Mouse (Mus musculus) ES-Bruce4 (cell line): ENCODE measurements around the gene Zfp710. TPM values are rescaled to one million over a fixed set of nuclear protein-coding genes. Genes with fewer than 3 reads are reported as not detected.

Source experiments
- H3K27ac ChIP-seq: 2 replicates; pipeline ENCODE4 v1.5.1; 2012; ENCODE audit warnings: low read length, inconsistent platforms; ENCODE audit not compliant: insufficient read depth
- H3K27me3 ChIP-seq: 2 replicates; pipeline ENCODE4 v1.6.1; 2012; ENCODE audit warnings: mild to moderate bottlenecking, low read length, inconsistent platforms; ENCODE audit not compliant: control insufficient read depth, poor library complexity, insufficient read depth, severe bottlenecking
- H3K36me3 ChIP-seq: 2 replicates; pipeline ENCODE4 v1.6.1; 2012; ENCODE audit warnings: inconsistent platforms, mild to moderate bottlenecking, low read length, moderate library complexity; ENCODE audit not compliant: control insufficient read depth, poor library complexity, insufficient read depth, severe bottlenecking
- H3K4me1 ChIP-seq: one replicate; pipeline ENCODE4 v1.8.1; 2011; ENCODE audit warnings: low read length; ENCODE audit not compliant: control insufficient read depth, insufficient read depth
- H3K4me3 ChIP-seq: 2 replicates; pipeline ENCODE4 v1.5.1; 2011; ENCODE audit warnings: low read depth, mild to moderate bottlenecking, low read length
- H3K9ac ChIP-seq: 2 replicates; pipeline ENCODE4 v1.6.1; 2012; ENCODE audit warnings: low read depth, mild to moderate bottlenecking, inconsistent platforms; ENCODE audit not compliant: poor library complexity, severe bottlenecking
- H3K9me3 ChIP-seq: replicated peaks from 2 replicates; pipeline ENCODE4 v1.6.1; 2012; ENCODE audit warnings: mild to moderate bottlenecking, low read length, inconsistent platforms; ENCODE audit not compliant: control insufficient read depth, poor library complexity, insufficient read depth, severe bottlenecking
- CTCF ChIP-seq: IDR thresholded peaks from one replicate; pipeline ENCODE4 v1.8.1; 2011; ENCODE audit warnings: low read depth, low read length
- EP300 ChIP-seq: IDR thresholded peaks from 2 replicates; pipeline ENCODE4 v1.6.1; 2011; ENCODE audit warnings: low read depth, low read length; ENCODE audit not compliant: insufficient read depth
- POLR2A ChIP-seq: IDR thresholded peaks from one replicate; pipeline ENCODE4 v1.8.1; 2011; ENCODE audit warnings: low read length; ENCODE audit not compliant: insufficient read depth
- polyA plus RNA-seq: library from polyadenylated mRNA; stranded (reverse); fragments of >200 nt; gene quantifications from 2 replicates; pipeline ENCODE4 v1.2.4, GENCODE M21; 2011; ENCODE audit warnings: low read depth; ENCODE audit not compliant: missing spikeins, insufficient read depth, insufficient read length

The Zfp710 gene
- polyA plus RNA-seq, 1 experiment, result 86.7 TPM

DNA sequence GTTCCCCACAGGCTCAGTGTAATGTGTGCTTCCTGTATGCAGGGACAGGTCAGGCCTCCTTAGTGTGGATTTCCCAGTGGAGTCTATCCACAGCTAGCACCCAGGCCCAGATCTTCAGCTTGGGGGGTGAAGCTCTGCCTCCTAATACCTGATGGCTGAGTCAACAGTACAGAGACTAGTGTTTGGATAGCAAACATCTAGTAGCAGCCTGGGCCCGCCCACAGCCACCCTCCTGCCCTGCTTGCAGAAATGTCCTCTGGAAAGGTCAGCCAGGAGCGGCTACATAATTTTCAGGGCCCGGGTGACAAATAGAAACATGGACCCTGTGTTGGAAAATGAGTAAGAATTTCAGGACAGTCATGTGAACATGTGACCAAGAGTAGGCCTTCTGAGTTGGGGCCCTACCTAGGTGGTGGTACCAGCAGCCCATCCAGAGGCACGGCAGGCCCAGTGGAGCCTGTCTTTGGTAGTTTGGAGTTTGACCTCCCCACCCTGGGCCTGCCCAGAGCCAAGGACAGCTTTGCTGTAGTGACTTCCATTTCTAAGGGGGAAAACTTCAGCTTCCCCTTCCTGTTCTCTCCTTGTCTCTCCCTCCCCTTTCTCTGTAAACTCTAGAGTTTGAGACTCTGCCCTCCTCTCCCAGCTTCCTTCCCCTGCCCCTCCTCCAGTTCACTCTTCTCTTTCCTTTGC lies 32.5 kb downstream of the Zfp710 start:
- no peaks in the 10 kb centered on the region; the same call in 1 of the 2 replicates for H3K36me3 ChIP-seq
- no peaks in the 10 kb centered on the region for H3K27me3 ChIP-seq
- TF ChIP-seq EP300 (no peak), POLR2A (no peak), CTCF (no peak)
- no peak overlapping the region for H3K27ac ChIP-seq
- no peaks in the 10 kb centered on the region for H3K9me3 ChIP-seq
- H3K9ac ChIP-seq, result no peak overlapping the region
- peaks cover 9% of the 10 kb centered on the region for H3K4me1 ChIP-seq
- no peak overlapping the region for H3K4me3 ChIP-seq

DNA sequence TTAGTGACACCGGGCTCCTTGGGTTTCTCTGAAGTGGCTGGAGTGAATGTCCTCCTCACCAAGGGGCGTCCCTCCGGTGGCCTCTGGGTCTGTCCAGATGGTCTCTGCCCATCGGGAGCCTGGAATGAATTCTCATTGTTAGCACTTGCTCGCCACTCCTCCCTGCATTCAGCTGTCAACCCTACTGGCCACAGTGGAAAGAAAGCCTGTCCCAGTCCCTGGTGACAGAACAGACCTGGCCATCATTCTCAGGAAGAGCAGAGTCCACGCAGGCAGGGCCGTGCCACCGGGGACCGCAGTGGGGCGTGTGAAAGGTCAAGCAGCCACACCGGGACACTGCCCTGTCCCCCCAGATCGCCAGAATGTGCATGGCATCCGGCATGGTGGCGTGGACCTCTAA lies 33.2 kb downstream of the Zfp710 start:
- Histone ChIP-seq H3K27ac (no peak overlapping the region), H3K4me1 (peaks cover 8% of the 10 kb centered on the region), H3K9ac (no peak overlapping the region), H3K36me3 (no peaks in the 10 kb centered on the region; the same call in 1 of the 2 replicates), H3K4me3 (no peak overlapping the region), H3K27me3 (no peaks in the 10 kb centered on the region), H3K9me3 (no peaks in the 10 kb centered on the region)
- TF ChIP-seq POLR2A (no peak), CTCF (no peak), EP300 (no peak)

DNA sequence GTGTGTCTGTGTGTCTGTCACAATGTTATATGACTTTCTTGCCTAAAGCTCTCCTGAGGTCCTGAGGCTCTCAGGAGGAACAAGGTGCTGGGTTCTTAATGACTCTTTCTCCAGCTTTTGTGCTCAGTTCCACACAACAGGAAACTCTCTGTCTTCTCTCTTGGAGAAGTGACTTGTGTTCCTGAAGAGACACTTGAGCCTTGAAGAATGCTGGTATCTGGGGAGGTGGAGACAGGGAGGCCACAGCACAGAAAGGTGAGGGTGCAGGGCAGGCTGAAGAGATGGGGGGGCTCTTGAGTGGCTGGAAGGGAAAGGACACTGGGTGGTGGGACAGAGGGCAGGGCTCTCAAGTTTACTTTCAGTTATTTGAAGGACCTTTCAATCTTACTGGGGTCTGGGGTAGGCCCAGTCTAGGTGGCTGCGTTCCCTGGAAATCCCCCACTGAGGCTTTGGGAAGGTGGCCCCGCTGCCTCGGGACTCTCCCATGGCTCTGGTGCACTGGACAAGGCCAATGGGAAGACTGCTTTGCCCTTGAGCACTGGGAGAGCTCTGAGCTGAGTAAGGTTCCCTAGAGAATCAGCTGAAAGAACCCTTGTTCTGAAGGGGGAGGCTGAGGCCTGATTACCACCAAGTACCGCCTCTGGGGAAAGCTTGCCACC lies 33.9 kb downstream of the Zfp710 start:
- TF ChIP-seq POLR2A (no peak), EP300 (no peak), CTCF (no peak)
- no peak overlapping the region for H3K4me3 ChIP-seq
- no peaks in the 10 kb centered on the region; the same call in 1 of the 2 replicates for H3K36me3 ChIP-seq
- no peak overlapping the region for H3K27ac ChIP-seq
- H3K4me1 ChIP-seq, result peaks cover 8% of the 10 kb centered on the region
- H3K9me3 ChIP-seq, result no peaks in the 10 kb centered on the region
- H3K9ac ChIP-seq, result no peak overlapping the region
- H3K27me3 ChIP-seq, result no peaks in the 10 kb centered on the region

DNA sequence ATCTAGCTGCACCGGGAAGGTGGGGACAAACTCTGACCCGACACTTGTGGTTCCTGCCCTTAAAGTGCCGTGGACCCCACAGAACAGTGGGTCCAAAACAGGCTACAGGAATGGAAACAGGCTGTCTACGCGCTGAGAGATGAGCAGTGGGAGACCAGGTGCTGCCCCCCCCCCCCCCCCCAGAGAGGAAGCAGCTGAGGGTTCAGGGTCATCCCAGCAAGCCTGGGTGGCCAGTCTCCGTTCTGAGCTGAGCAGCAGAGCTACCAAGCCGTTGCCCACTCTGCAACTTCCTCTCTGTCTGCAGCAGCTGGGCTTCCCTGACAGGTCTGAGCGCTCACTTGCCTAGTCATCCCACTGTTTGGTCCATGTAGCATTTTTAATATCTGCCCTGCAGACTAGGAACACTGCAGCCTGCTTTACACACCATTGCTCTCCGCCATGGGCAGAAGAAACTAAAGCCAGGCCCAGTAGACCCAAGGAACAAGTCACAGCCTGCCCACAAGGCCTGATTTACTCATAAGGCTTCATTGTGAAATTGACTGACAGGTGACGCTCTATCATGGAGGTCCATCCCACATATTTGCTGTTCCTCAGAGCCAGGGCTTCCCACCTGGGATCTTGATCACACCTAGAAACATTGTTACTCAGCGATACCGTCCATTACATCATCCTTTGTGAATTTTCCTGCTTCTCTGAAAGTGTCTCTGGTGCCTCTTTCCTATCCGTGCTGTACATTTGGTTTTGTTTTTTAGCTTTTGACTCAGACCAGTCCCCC lies 34.6 kb downstream of the Zfp710 start:
- H3K27ac ChIP-seq, result no peak overlapping the region

DNA sequence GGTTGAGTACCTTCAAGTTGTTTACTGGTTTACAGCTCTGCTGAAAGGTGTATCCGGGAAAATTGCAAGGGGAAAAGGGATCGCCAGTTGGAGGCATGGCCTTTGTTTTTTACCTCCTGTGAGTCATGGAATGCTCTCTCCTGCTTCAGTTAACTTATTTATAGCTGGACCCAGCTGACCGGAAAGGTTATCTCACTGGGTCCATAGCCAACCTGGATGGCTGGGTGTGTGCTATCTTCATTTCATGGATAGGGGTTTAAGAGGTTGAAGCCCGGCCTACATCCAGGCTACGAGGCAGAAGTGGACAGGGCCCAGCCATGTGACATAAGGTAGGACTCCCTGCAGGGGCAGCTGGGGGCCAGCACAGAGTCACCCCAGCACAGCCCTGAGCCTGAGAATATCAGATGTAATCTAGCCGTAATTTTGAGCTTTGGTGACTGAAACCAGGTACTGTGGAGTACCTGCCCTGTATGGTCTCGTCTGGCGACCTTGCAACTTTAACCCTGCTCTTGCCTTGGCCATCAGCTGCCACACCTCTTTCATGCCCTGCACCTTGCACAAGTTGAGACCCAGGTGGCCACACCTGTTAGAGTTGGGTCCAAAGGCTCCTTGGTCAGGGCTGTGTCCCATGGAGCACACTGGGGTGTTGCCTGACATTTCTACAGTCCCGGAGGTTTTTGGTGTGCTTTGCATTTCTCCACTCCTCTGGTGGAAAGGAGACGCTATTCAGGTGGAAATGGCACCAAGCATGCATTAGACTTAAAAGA lies 35.6 kb downstream of the Zfp710 start:
- Histone ChIP-seq H3K9me3 (no peaks in the 10 kb centered on the region), H3K4me1 (peaks cover 8% of the 10 kb centered on the region), H3K9ac (no peak overlapping the region), H3K4me3 (no peak overlapping the region), H3K27me3 (no peaks in the 10 kb centered on the region), H3K36me3 (no peaks in the 10 kb centered on the region; the same call in 1 of the 2 replicates), H3K27ac (no peak overlapping the region)
- TF ChIP-seq CTCF (no peak), EP300 (no peak), POLR2A (no peak)

More for the DNA sequence above, 34.6 kb downstream of the Zfp710 start:
- H3K9ac ChIP-seq, result no peak overlapping the region
- TF ChIP-seq POLR2A, result no peak
- no peak for TF ChIP-seq EP300
- TF ChIP-seq CTCF, result no peak
- H3K4me3 ChIP-seq, result no peak overlapping the region
- no peaks in the 10 kb centered on the region for H3K9me3 ChIP-seq
- no peaks in the 10 kb centered on the region for H3K27me3 ChIP-seq
- H3K36me3 ChIP-seq, result no peaks in the 10 kb centered on the region; the same call in 1 of the 2 replicates
- H3K4me1 ChIP-seq, result peaks cover 8% of the 10 kb centered on the region
